Mouse (Mus musculus): ENCODE measurements around the gene Olfr585.

Olfr585 gene

GRCm38 (mm10) chr7:103097420-103097819 is at the start of gene Olfr585:
TSS of gene Olfr585 (plus strand) at chr7:103097720.
- no peak for DNase-seq (ENCODE audit: low read depth in 2 of 2, low spot score in 2 of 2)

GRCm38 (mm10) chr7:103051000-103051399 is 46.5 kb upstream of the Olfr585 start, which contains the start of gene Olfr583:
TSS of gene Olfr583 (plus strand) at chr7:103051300.
- no peak for DNase-seq (ENCODE audit: low read depth in 2 of 2, low spot score in 2 of 2)

- DNase-seq (ENCODE audit: low read depth in 2 of 2, low spot score in 2 of 2) = no peak
Observed at GRCm38 (mm10) chr7:103081585-103081984, 15.9 kb upstream of the Olfr585 start, which contains the start of gene Olfr584. TSS of gene Olfr584 (plus strand) at chr7:103081885.

- DNase-seq (ENCODE audit: low read depth in 2 of 2, low spot score in 2 of 2) = no peak
Observed at GRCm38 (mm10) chr7:103119406-103119805, 21.9 kb downstream of the Olfr585 start.

- DNase-seq (ENCODE audit: low read depth in 2 of 2, low spot score in 2 of 2) = no peak
Observed at GRCm38 (mm10) chr7:103125538-103125937, 28.0 kb downstream of the Olfr585 start, which contains the start of gene Olfr586. TSS of gene Olfr586 (minus strand) at chr7:103125638.

GRCm38 (mm10) chr7:103140579-103140978 is 43.1 kb downstream of the Olfr585 start, which contains the start of gene Olfr588-ps1:
TSS of gene Olfr588-ps1 (plus strand) at chr7:103140879.
- no peak for DNase-seq (ENCODE audit: low read depth in 2 of 2, low spot score in 2 of 2)
